Mouse (Mus musculus): ENCODE measurements around the gene Luzp1.

The Luzp1 gene

DNA sequence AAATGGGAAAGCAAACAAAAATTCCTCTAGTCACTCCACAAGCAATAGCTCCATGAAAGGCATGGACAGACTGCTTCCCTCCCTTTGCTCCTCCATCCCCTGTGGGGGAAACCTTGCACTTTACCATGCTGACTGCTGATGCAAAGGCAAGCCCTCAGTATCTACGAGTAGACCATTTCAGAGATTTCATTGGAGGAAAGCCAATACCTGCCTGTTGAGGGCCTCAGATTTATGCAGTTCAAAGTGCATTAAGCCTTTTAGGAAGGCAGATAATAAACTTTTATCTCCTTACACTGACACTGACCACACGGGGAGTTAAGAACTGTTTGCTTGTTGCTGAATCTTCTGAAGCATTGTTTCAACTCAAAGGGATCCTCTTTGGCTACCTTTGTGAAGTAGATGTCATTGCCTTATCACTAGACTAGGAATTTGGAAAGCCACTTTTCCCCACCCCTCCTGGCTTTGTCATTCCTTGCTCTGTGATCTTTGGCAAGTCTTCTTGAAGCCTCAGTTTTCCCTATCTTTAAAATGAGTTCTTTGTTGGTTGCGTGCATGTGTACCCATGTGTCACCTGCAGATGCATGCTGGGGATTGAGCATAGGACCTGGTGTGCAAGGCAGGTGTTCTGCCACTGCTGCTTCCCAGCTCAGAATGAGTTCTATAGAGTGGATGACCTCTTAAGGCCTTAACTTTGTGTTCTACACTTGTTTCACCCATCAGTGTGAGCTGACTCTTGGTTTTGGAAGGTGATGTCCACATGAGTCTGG is 76.9 kb downstream of the Luzp1 start:
- DNase-seq (ENCODE audit: low read depth, low spot score) = no peak

- DNase-seq (ENCODE audit: low read depth, low spot score) = no peak
Measured at GRCm38 (mm10) chr4:136547721-136548120, 78.2 kb downstream of the Luzp1 start.

DNA sequence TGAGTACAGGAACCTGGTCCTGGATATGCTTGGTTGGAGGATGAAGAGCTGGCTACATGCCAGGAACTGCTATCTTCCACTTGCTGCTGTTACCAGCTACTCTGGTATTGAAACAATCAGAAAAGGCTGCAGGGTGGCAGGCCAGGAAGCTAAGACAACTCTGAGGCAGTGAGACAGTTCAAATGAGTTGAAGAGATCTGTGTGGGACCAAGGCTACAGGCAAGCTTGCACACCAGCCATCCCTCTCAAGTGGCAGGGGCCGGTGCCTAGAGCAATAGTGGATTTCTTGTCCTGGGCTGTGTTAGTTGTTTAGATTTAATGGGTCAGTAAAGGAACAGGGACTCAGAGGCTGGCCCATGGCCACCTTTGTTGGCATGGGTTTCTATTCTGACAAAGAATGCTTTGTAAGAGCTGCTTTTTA is 78.8 kb downstream of the Luzp1 start:
- no peak for DNase-seq (ENCODE audit: low read depth, low spot score)

GRCm38 (mm10) chr4:136553108-136553507 is 83.5 kb downstream of the Luzp1 start:
- DNase-seq (ENCODE audit: low read depth, low spot score) = no peak

GRCm38 (mm10) chr4:136557638-136558037 is 88.1 kb downstream of the Luzp1 start:
- no peak for DNase-seq (ENCODE audit: low read depth, low spot score)

DNA sequence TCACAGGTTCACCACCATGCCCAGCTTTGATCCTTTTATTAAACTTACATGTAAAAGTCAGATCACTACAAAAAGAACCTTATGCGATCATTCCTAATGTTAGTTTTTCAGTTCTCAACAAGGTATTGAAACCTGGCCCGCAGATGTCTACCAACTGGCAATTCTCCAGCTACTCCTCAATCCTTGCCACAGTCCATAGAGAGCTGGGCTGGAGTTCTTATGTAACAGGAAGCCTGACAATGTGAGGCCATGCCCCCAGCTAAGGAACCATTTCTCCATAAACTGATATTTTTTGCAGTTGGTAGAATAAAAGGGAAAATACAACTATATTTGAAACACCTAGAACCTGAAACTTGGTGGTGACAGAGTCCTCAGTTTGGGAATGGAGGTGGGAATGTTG is 90.1 kb downstream of the Luzp1 start:
- no peak for DNase-seq (ENCODE audit: low read depth, low spot score)

- no peak for DNase-seq (ENCODE audit: low read depth, low spot score)
Measured at GRCm38 (mm10) chr4:136560270-136560991, 90.9 kb downstream of the Luzp1 start.

DNA sequence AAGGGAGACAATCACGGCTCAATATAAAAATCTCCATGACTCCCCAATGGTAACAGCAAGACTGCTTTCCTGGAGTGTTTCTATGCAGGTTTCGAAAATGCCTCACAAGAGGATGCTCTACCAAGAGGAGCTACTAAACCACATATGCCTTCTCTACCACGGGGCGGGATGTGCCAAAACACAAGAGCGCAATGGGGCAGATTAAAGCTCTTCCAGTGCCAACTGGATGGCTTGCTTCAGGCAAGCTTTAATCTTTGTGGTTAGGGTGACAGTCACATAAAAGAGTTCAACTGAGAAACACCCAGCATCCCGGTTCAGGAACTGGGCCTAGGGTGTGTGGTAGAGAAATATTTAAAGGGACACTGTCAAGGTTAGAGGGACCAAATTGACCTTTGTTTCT is 93.2 kb downstream of the Luzp1 start:
- DNase-seq (ENCODE audit: low read depth, low spot score) = no peak

GRCm38 (mm10) chr4:136568629-136569028 is 99.1 kb downstream of the Luzp1 start:
- no peak for DNase-seq (ENCODE audit: low read depth, low spot score)

DNA sequence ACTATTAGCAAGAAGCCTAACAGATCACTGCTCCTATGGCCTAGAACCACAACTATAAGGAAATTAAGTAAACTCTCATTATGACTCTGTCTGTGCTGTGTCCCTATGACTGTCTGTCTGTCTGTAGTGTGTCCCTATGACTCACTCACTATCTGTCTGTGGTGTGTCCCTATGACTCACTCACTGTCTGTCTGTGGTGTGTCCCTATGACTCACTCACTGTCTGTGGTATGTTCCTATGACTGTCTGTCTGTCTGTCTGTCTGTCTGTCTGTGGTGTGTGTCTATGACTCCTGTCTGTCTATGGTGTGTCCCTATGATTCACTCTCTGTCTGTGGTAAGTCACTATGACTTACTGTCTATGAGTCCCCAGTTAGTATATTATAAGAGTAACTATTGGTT is 100.4 kb downstream of the Luzp1 start:
- no peak for DNase-seq (ENCODE audit: low read depth, low spot score)

DNA sequence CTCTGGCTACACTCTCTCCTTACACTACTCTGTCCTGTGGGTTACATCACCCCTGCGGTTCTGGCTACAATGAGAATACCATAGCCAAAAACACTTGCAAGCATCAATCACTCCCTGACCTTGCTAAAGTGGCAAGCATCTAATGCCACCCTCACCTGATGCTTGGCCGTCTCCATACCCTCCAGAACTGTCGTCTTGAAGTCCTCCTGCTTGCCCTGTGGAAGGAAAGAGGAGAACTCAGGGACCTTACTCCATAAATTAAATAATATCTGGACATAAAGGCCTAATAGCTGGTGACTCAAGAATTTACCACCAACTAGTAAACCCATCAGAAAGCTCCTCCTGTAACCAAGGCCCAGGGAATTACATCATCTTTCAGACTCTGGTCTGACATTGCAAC is 112.3 kb downstream of the Luzp1 start:
- DNase-seq (ENCODE audit: low read depth, low spot score) = no peak

GRCm38 (mm10) chr4:136587221-136587827 is 117.8 kb downstream of the Luzp1 start:
- DNase-seq (ENCODE audit: low read depth, low spot score) = no peak

- DNase-seq (ENCODE audit: low read depth, low spot score) = no peak
Measured at GRCm38 (mm10) chr4:136588003-136588402, 118.4 kb downstream of the Luzp1 start.

GRCm38 (mm10) chr4:136592111-136592510 is 122.5 kb downstream of the Luzp1 start:
- no peak for DNase-seq (ENCODE audit: low read depth, low spot score)

GRCm38 (mm10) chr4:136594006-136594405 is 124.4 kb downstream of the Luzp1 start:
- DNase-seq (ENCODE audit: low read depth, low spot score) = no peak

- no peak for DNase-seq (ENCODE audit: low read depth, low spot score)
Measured at GRCm38 (mm10) chr4:136595221-136595620, 125.7 kb downstream of the Luzp1 start.

DNA sequence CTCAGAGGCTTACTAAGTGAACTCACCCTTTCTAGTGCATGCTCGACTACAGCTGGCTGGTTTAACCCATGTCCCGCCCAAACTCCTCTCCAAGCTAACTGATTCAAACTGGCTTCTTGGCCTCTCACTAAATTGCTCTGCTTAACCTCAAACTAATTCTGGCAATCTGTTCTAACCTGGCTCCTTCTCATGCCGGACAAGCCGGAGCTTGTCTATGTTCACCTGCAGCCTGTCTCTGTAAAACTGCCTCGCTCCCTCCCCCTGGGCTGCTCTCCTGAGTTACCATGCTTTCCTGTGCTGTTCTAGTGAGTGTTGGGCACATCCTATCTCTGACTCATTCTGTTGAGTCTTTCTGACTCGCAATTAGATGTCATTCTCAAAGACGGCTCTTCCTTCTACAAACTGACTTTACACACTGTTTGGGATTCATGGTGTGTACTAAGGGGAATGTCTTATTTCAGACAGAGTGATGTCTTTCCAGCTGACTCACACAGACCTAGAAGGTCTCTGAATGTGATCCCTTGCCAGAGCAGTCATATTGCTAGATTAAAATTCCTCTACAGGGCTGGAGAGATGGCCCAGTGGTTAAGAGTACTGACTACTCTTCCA is 128.8 kb downstream of the Luzp1 start:
- DNase-seq (ENCODE audit: low read depth, low spot score) = no peak

DNA sequence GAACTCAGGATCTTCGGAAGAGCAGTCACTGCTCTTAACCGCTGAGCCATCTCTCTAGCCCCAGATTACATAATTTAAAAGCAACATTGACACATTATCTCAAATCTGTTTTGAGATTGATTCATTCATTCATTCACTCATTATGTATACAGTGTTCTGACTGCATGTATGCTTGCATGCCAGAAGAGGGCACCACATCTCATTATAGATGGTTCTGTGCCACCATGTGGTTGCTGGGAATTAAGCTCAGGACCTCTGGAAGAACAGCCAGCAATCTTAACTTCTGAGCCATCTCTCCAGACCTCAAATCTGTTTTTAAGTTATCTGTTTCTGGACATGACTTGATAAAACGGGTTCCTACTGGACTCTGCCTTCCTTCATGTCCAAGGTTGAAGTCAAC is 130.3 kb downstream of the Luzp1 start:
- DNase-seq (ENCODE audit: low read depth, low spot score) = no peak

- no peak for DNase-seq (ENCODE audit: low read depth, low spot score)
Measured at GRCm38 (mm10) chr4:136600536-136600935, 131.0 kb downstream of the Luzp1 start.

- DNase-seq (ENCODE audit: low read depth, low spot score) = peak; percentile 58
Measured at GRCm38 (mm10) chr4:136601476-136601875, 131.9 kb downstream of the Luzp1 start.

DNA sequence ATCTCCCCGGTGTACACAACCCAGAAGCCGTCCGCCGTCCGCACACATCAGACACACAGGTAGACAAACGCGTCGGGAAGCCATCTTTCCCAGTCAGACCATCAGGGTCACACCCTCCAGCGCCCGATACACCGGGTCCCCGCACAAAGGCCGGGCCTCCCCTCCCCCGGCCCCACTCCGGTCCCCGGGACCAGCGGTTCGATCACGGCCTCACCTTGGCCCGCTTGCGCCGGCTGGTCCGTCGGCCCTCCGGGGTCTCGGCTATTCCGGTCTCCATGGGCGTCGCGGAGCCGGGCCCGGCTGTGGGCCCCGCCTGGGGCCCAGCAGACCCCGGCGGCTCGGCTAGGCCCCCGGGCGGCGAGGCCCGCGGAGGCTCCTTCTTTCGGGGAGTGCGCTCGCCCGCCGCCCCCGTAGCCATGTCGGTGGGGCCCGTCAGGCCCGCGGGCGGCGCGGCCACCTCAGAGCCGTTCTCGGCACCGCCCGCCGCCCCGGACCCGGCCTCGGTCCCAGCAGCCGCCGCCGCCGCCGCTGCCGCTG is 132.5 kb downstream of the Luzp1 start:
- peak; percentile 54 for DNase-seq (ENCODE audit: low read depth, low spot score)

DNA sequence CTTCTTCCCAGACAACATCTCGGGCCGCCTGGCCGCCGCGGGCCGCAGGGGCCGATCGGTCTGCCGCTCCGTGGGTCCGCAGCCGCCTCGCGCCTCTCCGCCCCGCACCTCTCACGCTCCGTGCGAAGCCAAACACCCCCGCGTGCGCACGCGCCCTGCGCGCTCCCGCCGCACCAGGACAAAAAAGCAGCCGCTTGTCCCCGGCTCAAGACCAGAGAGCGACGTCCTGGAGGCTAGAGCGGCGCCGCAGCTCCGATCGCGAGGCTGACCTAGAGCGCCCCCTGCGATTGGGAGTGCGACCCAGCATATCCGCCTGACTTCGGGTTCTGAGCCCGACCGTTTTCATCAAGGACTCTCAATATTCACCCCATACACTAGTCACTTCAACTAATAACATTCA is 133.0 kb downstream of the Luzp1 start, which contains the start of gene Kdm1a:
Kdm1a (minus strand) TSS at position 156 of the 400 bp plus-strand sequence.
- peak; percentile 97 for DNase-seq (ENCODE audit: low read depth, low spot score)
